In genomic region chr10:117402403-117403333, GRCm38 (mm10) we compare ENCODE assay signal across 7 mouse cellular contexts. TPM values are rescaled to one million over a fixed set of nuclear protein-coding genes. Genes with fewer than 3 reads are reported as not detected.
DNase-seq lines count a peak whose midpoint lies in the region; ATAC-seq and TF ChIP-seq lines count a peak whose summit lies in the region.

No protein-coding gene starts in this region.

- no peaks in the 10 kb centered on the region for H3K27me3 ChIP-seq in intestine, postnatal 0 days (replicated peaks; ENCODE audit: control insufficient read depth, insufficient read depth, low read length)
- H3K27me3 ChIP-seq in intestine, embryonic 15.5 days (replicated peaks) = no peaks in the 10 kb centered on the region; the same call in 1 of the 2 replicates
- H3K27me3 ChIP-seq in CH12.LX (replicated peaks) = no peaks in the 10 kb centered on the region

- no peak for ATAC-seq in intestine, postnatal 0 days
- ATAC-seq in intestine, embryonic 15.5 days = no peak

- TF ChIP-seq RAD21 in CH12.LX (IDR thresholded peaks at IDR 0.05; ENCODE audit: low read depth, low read length) = peak; percentile 75

- no peak overlapping the region for H3K4me3 ChIP-seq in intestine, postnatal 0 days (ENCODE audit: low read depth, low read length)
- H3K4me3 ChIP-seq in intestine, embryonic 15.5 days (replicated peaks) = no peak overlapping the region
- no peak overlapping the region for H3K4me3 ChIP-seq in CH12.LX (replicated peaks in 1 of 3; ENCODE audit: low read depth in 2 of 3, low read length in 2 of 3, poor library complexity in 1 of 3)

- H3K4me2 ChIP-seq in intestine, postnatal 0 days (replicated peaks; ENCODE audit: low read depth) = no peak overlapping the region
- no peak overlapping the region for H3K4me2 ChIP-seq in intestine, embryonic 15.5 days (replicated peaks)
- no peak overlapping the region for H3K4me2 ChIP-seq in CH12.LX (ENCODE audit: insufficient read depth, low read depth, poor library complexity, severe bottlenecking)

- no peak for TF ChIP-seq POLR2A in CH12.LX (IDR thresholded peaks at IDR 0.05; ENCODE audit: low read depth, low read length)

- no peaks in the 10 kb centered on the region for H3K36me3 ChIP-seq in intestine, postnatal 0 days (ENCODE audit: control insufficient read depth, insufficient read depth)
- no peaks in the 10 kb centered on the region for H3K36me3 ChIP-seq in intestine, embryonic 15.5 days
- no peaks in the 10 kb centered on the region for H3K36me3 ChIP-seq in CH12.LX (replicated peaks in 1 of 2; ENCODE audit: control insufficient read depth in 1 of 2, insufficient read depth in 1 of 2, low read length in 1 of 2)

- H3K27ac ChIP-seq in intestine, postnatal 0 days (ENCODE audit: low read depth, low read length) = no peak overlapping the region
- H3K27ac ChIP-seq in intestine, embryonic 15.5 days = no peak overlapping the region
- no peak overlapping the region for H3K27ac ChIP-seq in CH12.LX (ENCODE audit: insufficient read depth, low read depth)

- no peaks in the 10 kb centered on the region for H3K9me3 ChIP-seq in intestine, postnatal 0 days (ENCODE audit: control insufficient read depth)
- H3K9me3 ChIP-seq in intestine, embryonic 15.5 days = no peaks in the 10 kb centered on the region
- H3K9me3 ChIP-seq in CH12.LX (replicated peaks; ENCODE audit: low read length) = no peaks in the 10 kb centered on the region

- H3K9ac ChIP-seq in intestine, postnatal 0 days (ENCODE audit: low read depth, low read length) = no peak overlapping the region
- H3K9ac ChIP-seq in intestine, embryonic 15.5 days = no peak overlapping the region
- H3K9ac ChIP-seq in CH12.LX (ENCODE audit: insufficient read depth, low read depth) = no peak overlapping the region

- in situ Hi-C loops in CH12.LX (cut with MboI; ENCODE audit: low pct_ligation_motif_present, low pct_unique_long_range_greater_than_20kb, low sequenced_read_pairs) = no loop called here

- no peaks in the 10 kb centered on the region for H3K79me2 ChIP-seq in CH12.LX (replicated peaks; ENCODE audit: control insufficient read depth, extremely low read depth, insufficient read depth, poor library complexity, severe bottlenecking)

- peak; percentile 52 for DNase-seq in CH12.LX (ENCODE audit: extremely low read depth)
- peak; percentile 92 for DNase-seq in adipocyte (ENCODE audit: low spot score)
- DNase-seq in gastrocnemius, postnatal 14 days = peak; percentile 36
- DNase-seq in lung, postnatal 25 days (ENCODE audit: low spot score) = peak; percentile 54
- peak; percentile 60 for DNase-seq in thymus, postnatal 25 days

- intact Hi-C loops in gastrocnemius, postnatal 14 days (cut with DNase I; ENCODE audit: low total_unique reads) = no loop called here

- peak; percentile 82 for TF ChIP-seq CTCF in intestine, postnatal 0 days (IDR thresholded peaks at IDR 0.05; ENCODE audit: low read depth)
- peak; percentile 72 to 81 for TF ChIP-seq CTCF in CH12.LX (conservative IDR thresholded peaks at IDR 0.05 in 1 of 2, IDR thresholded peaks at IDR 0.05 in 1 of 2; ENCODE audit: low read depth in 2 of 2, low read length in 2 of 2)

- H3K4me1 ChIP-seq in intestine, postnatal 0 days (replicated peaks; ENCODE audit: control insufficient read depth, insufficient read depth, low read length) = no peaks in the 10 kb centered on the region
- H3K4me1 ChIP-seq in intestine, embryonic 15.5 days (replicated peaks) = no peaks in the 10 kb centered on the region
- peaks cover 3 to 4% of the 10 kb centered on the region in 2 experiments; a peak in 2 of 4 replicates for H3K4me1 ChIP-seq in CH12.LX (ENCODE audit: control insufficient read depth in 1 of 2, insufficient read depth in 2 of 2)

- no peak for TF ChIP-seq EP300 in CH12.LX (IDR thresholded peaks at IDR 0.05; ENCODE audit: low read length)

- dilution Hi-C loops in CH12.LX (cut with MboI; ENCODE audit: extremely low pct_ligation_motif_present, extremely low pct_unique_long_range_greater_than_20kb, low sequenced_read_pairs) = no loop called here

- 70% methylated on average over 20 of the region's 20 CpGs for WGBS in intestine, postnatal 0 days
- 71% methylated on average over 20 of the region's 20 CpGs for WGBS in intestine, embryonic 15.5 days

TF ChIP-seq in CH12.LX, 34 proteins besides CTCF, POLR2A, EP300 and RAD21:
- peak; percentile 74 for TF ChIP-seq SMC3 (IDR thresholded peaks at IDR 0.05; ENCODE audit: low read depth, low read length)
- 0 out of 2 replicates have a peak, but pooled peaks have one; percentile 7 for TF ChIP-seq IRF4 (IDR thresholded peaks at IDR 0.05; ENCODE audit: low read depth, low read length)
- no peak for TF ChIP-seq JUND (conservative IDR thresholded peaks at IDR 0.05; ENCODE audit: low read depth, low read length)
- peak; percentile 82 for TF ChIP-seq ZNF384 (IDR thresholded peaks at IDR 0.05; ENCODE audit: low read depth, low read length)

RNA-seq across cellular contexts. Expression of gene Cpsf6, which starts 22.9 kb away (rescaled TPM):
- polyA plus RNA-seq in intestine, postnatal 0 days (2015; fragmentation: Nextera tagmentation; extraction: Ambion mirVana) = 41.2 and 45.4 TPM in 2 replicates
- 112 and 129 TPM in 2 replicates for polyA plus RNA-seq in intestine, embryonic 15.5 days (2015; fragmentation: Nextera tagmentation; extraction: Ambion mirVana)
- total RNA-seq in CH12.LX (2012; rRNA removed) (87.6 and 109 TPM in 2 replicates), CH12.LX (2014; rRNA removed) (114 and 128 TPM in 2 replicates)
- polyA plus RNA-seq in CH12.LX (2012; ENCODE audit: insufficient read length, low read depth) = 94.2 and 99.5 TPM in 2 replicates
- 10 to 100 TPM; 25.3 to 29.0 TPM for total RNA-seq in gastrocnemius, postnatal 14 days (2021)

Comparison
In these comparisons a context has a peak if more than half of its experiments do, and no peak if none do; other contexts are left out.
1. DNase-seq: peak in every context shown above with its lines; median percentile 92 in adipocyte; 60 in thymus, postnatal 25 days; 54 in lung, postnatal 25 days; 52 in CH12.LX; 36 in gastrocnemius, postnatal 14 days.